Mouse (Mus musculus): ENCODE results near the gene Iqgap2. TPM values are rescaled to one million over a fixed set of nuclear protein-coding genes. Genes with fewer than 3 reads are reported as not detected.

The Iqgap2 gene
- total RNA-seq, 2 experiments from 2014 or later: 149 to 229 TPM

GRCm38 (mm10) chr13:95653696-95654095, 238.0 kb downstream of the Iqgap2 start:
- no peak for DNase-seq

- DNase-seq: no peak
These were observed 239.7 kb downstream of the Iqgap2 start for GRCm38 (mm10) chr13:95651870-95652668.

- DNase-seq: no peak
These were observed 241.8 kb downstream of the Iqgap2 start for GRCm38 (mm10) chr13:95649941-95650340.

GRCm38 (mm10) chr13:95647248-95647647, 244.5 kb downstream of the Iqgap2 start:
- no peak for DNase-seq

GRCm38 (mm10) chr13:95646687-95647111, 245.0 kb downstream of the Iqgap2 start:
- DNase-seq: peak in 1 of 2 experiments; percentile 26

GRCm38 (mm10) chr13:95643740-95644139, 248.0 kb downstream of the Iqgap2 start:
- no peak for DNase-seq

- no peak for DNase-seq
These were observed 250.4 kb downstream of the Iqgap2 start for GRCm38 (mm10) chr13:95641061-95641986.

GRCm38 (mm10) chr13:95640408-95640807, 251.3 kb downstream of the Iqgap2 start:
- peak; percentile 53 to 67 for DNase-seq

- DNase-seq: peak in 1 of 2 experiments; percentile 32
These were observed 252.2 kb downstream of the Iqgap2 start for GRCm38 (mm10) chr13:95639336-95640116.

- peak; percentile 44 to 46 for DNase-seq
These were observed 252.8 kb downstream of the Iqgap2 start for GRCm38 (mm10) chr13:95638894-95639293.

- no peak for DNase-seq
These were observed 254.0 kb downstream of the Iqgap2 start for GRCm38 (mm10) chr13:95637737-95638136.

GRCm38 (mm10) chr13:95635301-95635700, 256.4 kb downstream of the Iqgap2 start:
- no peak for DNase-seq

GRCm38 (mm10) chr13:95634451-95634850, 257.3 kb downstream of the Iqgap2 start:
- no peak for DNase-seq

- peak; percentile 57 to 62 for DNase-seq
These were observed 258.3 kb downstream of the Iqgap2 start for GRCm38 (mm10) chr13:95633384-95633783.

- DNase-seq: no peak
These were observed 259.6 kb downstream of the Iqgap2 start for GRCm38 (mm10) chr13:95632144-95632543.

GRCm38 (mm10) chr13:95630747-95631146, 261.0 kb downstream of the Iqgap2 start:
- DNase-seq: no peak

- DNase-seq: no peak
These were observed 262.0 kb downstream of the Iqgap2 start for GRCm38 (mm10) chr13:95629751-95630150.

- DNase-seq: no peak
These were observed 265.0 kb downstream of the Iqgap2 start for GRCm38 (mm10) chr13:95626696-95627095.

GRCm38 (mm10) chr13:95623042-95623441, 268.7 kb downstream of the Iqgap2 start:
- no peak for DNase-seq

GRCm38 (mm10) chr13:95621563-95621962, 270.2 kb downstream of the Iqgap2 start:
- no peak for DNase-seq

GRCm38 (mm10) chr13:95618859-95619258, 272.9 kb downstream of the Iqgap2 start:
- no peak for DNase-seq

GRCm38 (mm10) chr13:95618309-95618712, 273.4 kb downstream of the Iqgap2 start, which contains the start of gene F2r:
Gene F2r, minus strand, starts transcription at chr13:95618487.
- DNase-seq: peak; percentile 93
